Mouse (Mus musculus) C2C12 (cell line): ENCODE results near the gene Sigirr.

Experiments
- CEBPB ChIP-seq: IDR thresholded peaks from one replicate; pipeline ENCODE4 v1.6.1; 2011; ENCODE audit warnings: low read depth, mild to moderate bottlenecking, control low read depth, moderate library complexity
- CTCF ChIP-seq: IDR thresholded peaks from one replicate; pipeline ENCODE4 v1.5.1; 2011; ENCODE audit not compliant: control insufficient read depth, insufficient read depth, insufficient read length
- FOSL1 ChIP-seq: IDR thresholded peaks from one replicate; pipeline ENCODE4 v1.8.0; 2011; ENCODE audit warnings: mild to moderate bottlenecking, low read length; ENCODE audit not compliant: poor library complexity, insufficient read depth, severe bottlenecking
- MAX ChIP-seq: IDR thresholded peaks from one replicate; pipeline ENCODE4 v1.6.1; 2011; ENCODE audit warnings: mild to moderate bottlenecking, control low read depth
- MYOD1 ChIP-seq: IDR thresholded peaks from one replicate; pipeline ENCODE4 v1.6.1; 2011; ENCODE audit warnings: low read depth; ENCODE audit not compliant: control insufficient read depth, insufficient read length
- MYOG ChIP-seq: IDR thresholded peaks from one replicate; pipeline ENCODE4 v1.6.1; 2011; ENCODE audit not compliant: control insufficient read depth, insufficient read length; ENCODE audit errors: extremely low read depth
- USF1 ChIP-seq: IDR thresholded peaks from one replicate; pipeline ENCODE4 v1.6.1; 2011; ENCODE audit warnings: low read depth, mild to moderate bottlenecking, control low read depth, moderate library complexity

GRCm38 (mm10) chr7:141115874-141116273 lies 15.5 kb upstream of the Sigirr start:
- TF ChIP-seq CEBPB: no peak
- TF ChIP-seq CTCF: no peak
- TF ChIP-seq USF1: no peak
- no peak for TF ChIP-seq MAX
- TF ChIP-seq MYOG: no peak
- no peak for TF ChIP-seq MYOD1
- no peak for TF ChIP-seq FOSL1
